Mouse (Mus musculus) kidney, adult 2 months (tissue): ENCODE measurements around the gene Treml1. TPM values are rescaled to one million over a fixed set of nuclear protein-coding genes. Genes with fewer than 3 reads are reported as not detected.

ENCODE experiments used
- DNase-seq: peaks from one replicate; pipeline ENCODE4 v3.0.0; 2021
- H3K27ac ChIP-seq: fragments of 200-500 bp; 2 replicates; pipeline ENCODE4 v1.5.1; 2012; ENCODE audit warnings: low read depth, low read length, control low read depth, inconsistent platforms; ENCODE audit not compliant: insufficient read depth
- H3K27me3 ChIP-seq: fragments of 200-500 bp; replicated peaks from 2 replicates; pipeline ENCODE4 v1.6.1; 2012; ENCODE audit warnings: mild to moderate bottlenecking, moderate library complexity, low read length, inconsistent platforms; ENCODE audit not compliant: control insufficient read depth, insufficient read depth
- H3K36me3 ChIP-seq: fragments of 200-500 bp; 2 replicates; pipeline ENCODE4 v1.6.1; 2012; ENCODE audit warnings: mild to moderate bottlenecking, moderate library complexity, low read length, inconsistent platforms; ENCODE audit not compliant: control insufficient read depth, insufficient read depth
- H3K4me1 ChIP-seq: fragments of 200-500 bp; 2 replicates; pipeline ENCODE4 v1.6.1; 2011; ENCODE audit warnings: low read length; ENCODE audit not compliant: control insufficient read depth, insufficient read depth
- H3K4me3 ChIP-seq: fragments of 200-500 bp; 2 replicates; pipeline ENCODE4 v1.5.1; 2011; ENCODE audit warnings: mild to moderate bottlenecking, low read depth, low read length, control low read depth; ENCODE audit not compliant: insufficient read depth
- CTCF ChIP-seq: fragments of 200-500 bp; conservative IDR thresholded peaks from 2 replicates; pipeline ENCODE4 v1.5.1; 2011; ENCODE audit warnings: low read depth, mild to moderate bottlenecking, control low read depth, low read length, moderate library complexity, mixed read lengths; ENCODE audit not compliant: insufficient read depth, insufficient read length
- POLR2A ChIP-seq: fragments of 200-500 bp; IDR thresholded peaks from one replicate; pipeline ENCODE4 v1.6.1; 2011; ENCODE audit warnings: low read depth, low read length, control low read depth
- WGBS: fragments of 180-500 bp; shearing (Covaris S2); methylation state at CpG from one replicate; pipeline ENCODE4 v1.1.7; 2018; 5-methylcytosine and 5-hydroxymethylcytosine counted together
- polyA plus RNA-seq: library from polyadenylated mRNA; depleted of rRNA; stranded (reverse); fragments of >200 nt; gene quantifications from 2 replicates; pipeline ENCODE4 v1.2.3, GENCODE M21; 2012

Treml1 gene
- polyA plus RNA-seq, 1 experiment: 0.09 TPM

- no peak overlapping the region for H3K27ac ChIP-seq
- no peak overlapping the region for H3K4me3 ChIP-seq
- H3K27me3 ChIP-seq: no peaks in the 10 kb centered on the region
- DNase-seq: no peak
- H3K36me3 ChIP-seq: no peaks in the 10 kb centered on the region
- TF ChIP-seq CTCF (no peak), POLR2A (no peak)
- 72% methylated on average over 4 of the region's 4 CpGs for WGBS
- no peaks in the 10 kb centered on the region for H3K4me1 ChIP-seq
These were observed 746 bp downstream of the Treml1 start for GRCm38 (mm10) chr17:48360462-48360861.

- 67% methylated on average over 3 of the region's 3 CpGs for WGBS
- TF ChIP-seq POLR2A (no peak), CTCF (no peak)
- no peak overlapping the region for H3K4me3 ChIP-seq
- H3K27me3 ChIP-seq: no peaks in the 10 kb centered on the region
- no peaks in the 10 kb centered on the region for H3K4me1 ChIP-seq
- no peak overlapping the region for H3K27ac ChIP-seq
- DNase-seq: no peak
- no peaks in the 10 kb centered on the region for H3K36me3 ChIP-seq
These were observed 2.6 kb downstream of the Treml1 start for GRCm38 (mm10) chr17:48362346-48362745.

- DNase-seq: peak; percentile 49
- no peaks in the 10 kb centered on the region for H3K4me1 ChIP-seq
- 73% methylated on average over 8 of the region's 8 CpGs for WGBS
- TF ChIP-seq POLR2A: no peak
- no peak for TF ChIP-seq CTCF
- no peak overlapping the region for H3K4me3 ChIP-seq
- no peaks in the 10 kb centered on the region for H3K36me3 ChIP-seq
- H3K27ac ChIP-seq: no peak overlapping the region
- H3K27me3 ChIP-seq: no peaks in the 10 kb centered on the region
These were observed 3.2 kb downstream of the Treml1 start for GRCm38 (mm10) chr17:48362966-48363365.

- Histone ChIP-seq H3K36me3 (no peaks in the 10 kb centered on the region), H3K27me3 (no peaks in the 10 kb centered on the region), H3K4me1 (no peaks in the 10 kb centered on the region), H3K27ac (no peak overlapping the region), H3K4me3 (no peak overlapping the region)
- no peak for TF ChIP-seq CTCF
- TF ChIP-seq POLR2A: no peak
- WGBS: 71% methylated on average over 6 of the region's 6 CpGs
- no peak for DNase-seq
These were observed 3.8 kb downstream of the Treml1 start for GRCm38 (mm10) chr17:48363421-48363965.

- Histone ChIP-seq H3K36me3 (no peaks in the 10 kb centered on the region), H3K4me3 (no peak overlapping the region), H3K27ac (no peak overlapping the region), H3K4me1 (no peaks in the 10 kb centered on the region), H3K27me3 (no peaks in the 10 kb centered on the region)
- TF ChIP-seq POLR2A: no peak
- WGBS: 80% methylated on average over 9 of the region's 9 CpGs
- DNase-seq: no peak
These were observed 5.9 kb downstream of the Treml1 start for GRCm38 (mm10) chr17:48365511-48366155.

- Histone ChIP-seq H3K4me1 (no peaks in the 10 kb centered on the region), H3K4me3 (no peak overlapping the region), H3K27me3 (no peaks in the 10 kb centered on the region), H3K36me3 (no peaks in the 10 kb centered on the region), H3K27ac (no peak overlapping the region)
- no peak for DNase-seq
- no peak for TF ChIP-seq CTCF
- no peak for TF ChIP-seq POLR2A
- 84% methylated on average over 5 of the region's 5 CpGs for WGBS
These were observed 7.1 kb downstream of the Treml1 start for GRCm38 (mm10) chr17:48366806-48367205.

GRCm38 (mm10) chr17:48371621-48372020, 11.9 kb downstream of the Treml1 start:
- peak overlapping the region; percentile 90 for H3K27ac ChIP-seq
- H3K27me3 ChIP-seq: no peaks in the 10 kb centered on the region
- TF ChIP-seq POLR2A: no peak
- no peak for TF ChIP-seq CTCF
- no peaks in the 10 kb centered on the region for H3K36me3 ChIP-seq
- DNase-seq: peak; percentile 56
- no peaks in the 10 kb centered on the region for H3K4me1 ChIP-seq
- H3K4me3 ChIP-seq: no peak overlapping the region

- no peaks in the 10 kb centered on the region for H3K36me3 ChIP-seq
- DNase-seq: no peak
- 62% methylated on average over 8 of the region's 8 CpGs for WGBS
- TF ChIP-seq CTCF (no peak), POLR2A (no peak)
- H3K27me3 ChIP-seq: no peaks in the 10 kb centered on the region
- no peaks in the 10 kb centered on the region for H3K4me1 ChIP-seq
- no peak overlapping the region for H3K4me3 ChIP-seq
- no peak overlapping the region; the same call in 1 of the 2 replicates for H3K27ac ChIP-seq
These were observed 13.3 kb downstream of the Treml1 start for GRCm38 (mm10) chr17:48372987-48373386.
